Mouse (Mus musculus) cerebellum, adult 9-10 months (tissue): ENCODE data around the gene Ms4a14.
"Not testable (repeated sequence)": the region's sequence is repeated elsewhere in the genome, so short reads cannot be mapped to it uniquely, and the experiment has no call there.

Experiments used
- DNase-seq: peaks from one replicate; pipeline ENCODE4 v3.0.0; 2022

Ms4a14 gene

GRCm38 (mm10) chr19:11262932-11263331 lies 51.3 kb downstream of the Ms4a14 start:
- not testable (repeated sequence) for DNase-seq

GRCm38 (mm10) chr19:11261522-11261921 lies 52.7 kb downstream of the Ms4a14 start:
- DNase-seq: no peak
